Mouse (Mus musculus): Measurements from ENCODE around the gene Mptx2.
"Not testable (repeated sequence)": the region's sequence is repeated elsewhere in the genome, so short reads cannot be mapped to it uniquely, and the experiment has no call there.

Mptx2 gene

DNA sequence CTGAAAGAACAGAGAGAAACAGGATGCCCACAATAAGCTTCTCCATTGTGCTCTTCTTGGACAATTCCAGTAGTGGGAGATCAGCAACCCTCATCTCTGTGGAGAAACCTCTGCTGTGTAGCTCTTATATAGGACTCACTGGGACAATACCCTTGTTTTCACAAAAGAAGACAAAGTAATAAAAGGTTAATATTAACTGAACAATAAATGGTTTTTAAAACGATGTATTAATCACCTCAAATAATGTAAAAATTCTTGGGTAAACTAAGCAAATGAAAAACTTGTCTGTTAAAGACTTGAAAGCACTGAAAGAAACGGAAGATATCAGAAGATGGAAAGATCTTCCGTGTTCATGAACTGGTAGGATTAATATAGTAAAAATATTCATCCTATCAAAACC, at the start of gene Mptx2:
Gene Mptx2 (minus strand): TSS at position 101 of the 400 bp plus-strand sequence.
- no peak for DNase-seq (ENCODE audit: extremely low spot score)

- no peak for DNase-seq (ENCODE audit: extremely low spot score)
Measured at GRCm38 (mm10) chr1:173326552-173326951, 49.0 kb upstream of the Mptx2 start.

DNA sequence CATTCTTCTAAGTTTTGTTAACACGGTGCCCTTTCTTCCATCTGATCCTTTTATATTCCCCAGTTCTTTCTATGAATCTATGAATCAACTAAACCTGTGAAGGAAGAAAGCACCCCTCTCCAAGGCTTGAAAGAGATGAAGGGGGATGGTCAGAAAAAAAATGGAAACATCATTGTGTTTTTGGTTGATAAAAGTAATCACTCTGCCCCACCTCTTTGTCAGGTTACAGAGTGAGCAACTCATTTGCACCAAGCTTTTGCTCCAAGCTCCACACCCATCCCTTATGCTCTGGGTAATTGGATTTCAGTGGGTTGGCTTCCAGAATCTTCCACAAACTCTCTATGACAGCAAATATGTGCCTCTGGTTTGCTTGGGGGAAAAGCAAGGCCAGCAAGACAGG, 47.8 kb upstream of the Mptx2 start:
- DNase-seq (ENCODE audit: extremely low spot score) = no peak

GRCm38 (mm10) chr1:173324961-173325360, 47.4 kb upstream of the Mptx2 start:
- DNase-seq (ENCODE audit: extremely low spot score) = no peak

GRCm38 (mm10) chr1:173323839-173324585, 46.4 kb upstream of the Mptx2 start:
- DNase-seq (ENCODE audit: extremely low spot score) = peak; percentile 56

- no peak for DNase-seq (ENCODE audit: extremely low spot score)
Measured at GRCm38 (mm10) chr1:173322249-173322627, 44.7 kb upstream of the Mptx2 start.

DNA sequence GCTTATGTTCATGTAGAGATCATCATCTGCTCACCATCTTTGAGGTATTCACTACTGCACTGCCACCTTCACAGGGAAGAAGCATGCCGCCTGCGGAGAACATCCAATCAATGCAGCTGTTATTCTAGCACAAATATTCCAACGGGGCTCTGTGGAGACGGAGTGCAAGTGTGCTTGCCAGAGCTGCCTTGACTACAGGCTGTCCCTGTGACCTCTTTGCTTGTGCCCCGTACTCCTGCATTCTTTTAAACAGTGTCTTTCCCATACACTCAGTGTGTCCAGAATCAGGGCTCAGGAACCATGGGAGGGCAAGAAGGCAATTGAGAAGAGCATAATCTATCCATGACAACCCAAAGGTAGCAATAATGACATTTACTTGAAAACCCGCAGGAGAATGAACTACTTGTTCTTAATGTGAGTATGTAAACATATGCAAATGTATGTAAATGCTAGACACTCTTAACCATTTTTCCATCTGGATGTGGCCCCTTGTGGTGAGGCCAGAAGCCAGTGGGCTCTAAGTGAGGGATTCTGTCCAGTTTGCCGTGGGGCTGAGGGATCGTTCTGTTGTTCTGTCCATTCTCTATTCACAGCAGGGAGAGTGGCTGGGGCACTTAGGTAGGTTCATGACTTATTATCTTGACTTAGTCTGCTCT, 44.1 kb upstream of the Mptx2 start:
- DNase-seq (ENCODE audit: extremely low spot score) = no peak

- DNase-seq (ENCODE audit: extremely low spot score) = no peak
Measured at GRCm38 (mm10) chr1:173317925-173318477, 40.4 kb upstream of the Mptx2 start.

- no peak for DNase-seq (ENCODE audit: extremely low spot score)
Measured at GRCm38 (mm10) chr1:173315725-173316124, 38.1 kb upstream of the Mptx2 start.

DNA sequence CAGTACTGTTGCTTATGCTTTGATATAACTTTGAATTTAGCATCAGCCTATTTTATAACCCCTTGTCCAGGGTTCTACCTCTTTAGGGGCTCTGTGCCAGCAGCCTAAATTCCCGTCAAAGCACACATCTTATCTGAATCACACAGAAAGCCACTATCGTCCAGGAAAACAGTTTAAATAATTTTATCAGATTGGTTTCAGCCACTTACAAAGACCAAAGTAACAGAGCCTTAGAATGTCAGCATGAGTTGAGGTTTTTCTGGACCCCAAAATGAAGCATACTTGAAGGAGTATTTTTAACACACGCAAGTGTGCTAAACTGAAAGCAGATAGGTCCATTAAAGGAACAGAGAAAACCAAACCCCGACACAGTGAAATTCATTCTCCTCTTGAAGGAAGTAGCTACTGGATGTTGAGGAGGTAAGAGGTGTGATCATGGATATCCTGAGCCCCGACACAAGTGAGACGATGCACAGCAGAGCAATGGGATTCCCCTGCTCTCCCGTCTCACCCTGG, 36.0 kb upstream of the Mptx2 start:
- not testable (repeated sequence) for DNase-seq (ENCODE audit: extremely low spot score)

DNA sequence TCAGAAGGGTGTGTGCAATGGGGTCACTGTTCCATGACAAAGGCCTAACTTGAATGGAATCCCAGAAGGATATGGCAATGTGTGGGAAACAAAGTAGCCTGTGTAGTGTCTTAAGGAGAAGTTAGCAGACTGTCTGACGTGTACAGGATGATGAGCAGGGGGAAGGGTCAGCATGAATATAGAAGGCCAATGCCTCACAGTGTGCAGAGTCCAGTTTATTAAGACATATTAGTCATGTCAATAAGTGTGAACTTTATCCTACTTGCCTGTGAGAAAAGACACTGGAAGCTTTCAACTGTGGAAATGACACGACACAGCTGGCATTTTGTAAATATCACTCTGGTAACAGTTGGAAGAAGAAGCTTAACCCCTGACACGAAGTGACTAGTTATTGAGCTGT, 25.2 kb upstream of the Mptx2 start:
- DNase-seq (ENCODE audit: extremely low spot score) = not testable (repeated sequence)

DNA sequence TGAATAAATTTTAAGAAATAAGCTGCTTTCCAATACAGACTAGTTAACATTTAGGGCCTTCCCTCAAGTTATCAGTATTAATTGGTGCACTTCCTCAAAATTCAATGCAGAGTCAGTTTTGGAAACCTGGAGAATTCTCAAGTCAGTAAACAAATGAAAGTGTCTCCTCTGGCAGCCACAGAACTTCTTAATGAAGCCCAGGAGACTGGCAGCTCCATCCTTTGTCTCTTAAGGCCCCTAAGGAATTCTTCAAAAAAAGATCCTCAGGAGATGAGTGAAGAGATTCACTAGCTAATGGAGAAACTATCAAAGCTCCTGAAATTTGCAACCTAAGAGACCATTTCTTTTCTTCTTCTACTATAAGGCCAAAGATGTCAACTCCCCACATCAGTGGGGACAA, 11.9 kb downstream of the Mptx2 start, which contains the start of gene Olfr418:
Gene Olfr418 (plus strand): TSS at position 301 of the 400 bp plus-strand sequence.
- DNase-seq (ENCODE audit: extremely low spot score) = no peak

GRCm38 (mm10) chr1:173249888-173250287, 27.7 kb downstream of the Mptx2 start:
- no peak for DNase-seq (ENCODE audit: extremely low spot score)

GRCm38 (mm10) chr1:173237004-173237403, 40.6 kb downstream of the Mptx2 start:
- not testable (repeated sequence) for DNase-seq (ENCODE audit: extremely low spot score)

- no peak for DNase-seq (ENCODE audit: extremely low spot score)
Measured at GRCm38 (mm10) chr1:173227081-173227480, 50.5 kb downstream of the Mptx2 start, which contains the start of gene Fcer1a. Fcer1a (minus strand) TSS chr1:173227214.

Data from embryo, embryonic 9.5 days (tissue).